Mouse (Mus musculus) forebrain, embryonic 12.5 days (tissue): ENCODE data around the gene Ubqln5. TPM values are rescaled to one million over a fixed set of nuclear protein-coding genes. Genes with fewer than 3 reads are reported as not detected.

Source experiments
- ATAC-seq: fragments of 200-750 bp; cut with Nextera tagmentation; 2 replicates; pipeline ENCODE4 v1.8.0; 2017; ENCODE audit warnings: moderate TSS enrichment; ENCODE audit not compliant: low FRiP score
- H3K27ac ChIP-seq: fragments of 300-500 bp; sonication (generic); 2 replicates; pipeline ENCODE4 v1.5.1; 2016; ENCODE audit warnings: mild to moderate bottlenecking
- H3K27me3 ChIP-seq: fragments of 300-500 bp; sonication (generic); 2 replicates; pipeline ENCODE4 v1.6.1; 2016; ENCODE audit warnings: mild to moderate bottlenecking
- H3K36me3 ChIP-seq: fragments of 300-500 bp; sonication (generic); replicated peaks from 2 replicates; pipeline ENCODE4 v1.6.1; 2016; ENCODE audit warnings: mild to moderate bottlenecking
- H3K4me1 ChIP-seq: fragments of 300-500 bp; sonication (generic); 2 replicates; pipeline ENCODE4 v1.6.1; 2016
- H3K4me2 ChIP-seq: fragments of 300-500 bp; sonication (generic); 2 replicates; pipeline ENCODE4 v1.6.1; 2016; ENCODE audit warnings: mild to moderate bottlenecking, moderate library complexity
- H3K4me3 ChIP-seq: fragments of 300-500 bp; sonication (generic); replicated peaks from 2 replicates; pipeline ENCODE4 v1.5.1; 2016; ENCODE audit warnings: mild to moderate bottlenecking
- H3K9ac ChIP-seq: fragments of 300-500 bp; sonication (generic); 2 replicates; pipeline ENCODE4 v1.6.1; 2016; ENCODE audit warnings: mild to moderate bottlenecking
- H3K9me3 ChIP-seq: fragments of 300-500 bp; sonication (generic); 2 replicates; pipeline ENCODE4 v1.6.1; 2016
- WGBS: fragments of 180-500 bp; shearing (Covaris S2); methylation state at CpG from one replicate; pipeline ENCODE4 v1.1.7; 2016; 5-methylcytosine and 5-hydroxymethylcytosine counted together
- polyA plus RNA-seq: library from polyadenylated mRNA; unstranded; fragments of >200 nt; fragmentation: Nextera tagmentation; extraction: Ambion mirVana; gene quantifications from 2 replicates; pipeline ENCODE4 v1.2.1, GENCODE M21; 2016

Ubqln5 gene
- not detected in 2 replicates for polyA plus RNA-seq

GRCm38 (mm10) chr7:104129726-104130125 is at the start of gene Ubqln5:
Ubqln5 (minus strand) TSS chr7:104129826.
- 92% methylated on average over 5 of the region's 5 CpGs for WGBS
- H3K36me3 ChIP-seq = no peaks in the 10 kb centered on the region
- ATAC-seq = no peak

GRCm38 (mm10) chr7:104179074-104179473 is 49.4 kb upstream of the Ubqln5 start:
- no peak overlapping the region for H3K27ac ChIP-seq
- no peaks in the 10 kb centered on the region for H3K9me3 ChIP-seq
- 79% methylated on average over 1 of the region's 1 CpGs for WGBS
- no peak overlapping the region for H3K4me2 ChIP-seq
- H3K4me3 ChIP-seq = no peak overlapping the region
- no peak for ATAC-seq
- H3K4me1 ChIP-seq = no peaks in the 10 kb centered on the region
- no peak overlapping the region for H3K9ac ChIP-seq
- H3K27me3 ChIP-seq = no peaks in the 10 kb centered on the region
- no peaks in the 10 kb centered on the region for H3K36me3 ChIP-seq

More at GRCm38 (mm10) chr7:104129726-104130125, at the start of gene Ubqln5:
- no peaks in the 10 kb centered on the region for H3K4me1 ChIP-seq
- no peak within 1 kb of the TSS for H3K9ac ChIP-seq
- no peak within 1 kb of the TSS for H3K4me2 ChIP-seq
- H3K27ac ChIP-seq = no peak within 1 kb of the TSS
- H3K9me3 ChIP-seq = no peaks in the 10 kb centered on the region
- no peak within 1 kb of the TSS for H3K4me3 ChIP-seq
- H3K27me3 ChIP-seq = no peaks in the 10 kb centered on the region

GRCm38 (mm10) chr7:104178422-104179054 is 48.9 kb upstream of the Ubqln5 start:
- H3K27ac ChIP-seq = no peak overlapping the region
- H3K9ac ChIP-seq = no peak overlapping the region
- H3K27me3 ChIP-seq = no peaks in the 10 kb centered on the region
- no peaks in the 10 kb centered on the region for H3K36me3 ChIP-seq
- H3K4me2 ChIP-seq = no peak overlapping the region
- H3K4me3 ChIP-seq = no peak overlapping the region
- H3K4me1 ChIP-seq = no peaks in the 10 kb centered on the region
- WGBS = 73% methylated on average over 5 of the region's 5 CpGs
- ATAC-seq = no peak
- no peaks in the 10 kb centered on the region for H3K9me3 ChIP-seq

- Histone ChIP-seq H3K4me2 (no peak overlapping the region), H3K4me1 (no peaks in the 10 kb centered on the region), H3K4me3 (no peak overlapping the region), H3K36me3 (no peaks in the 10 kb centered on the region), H3K27me3 (no peaks in the 10 kb centered on the region), H3K27ac (no peak overlapping the region), H3K9ac (no peak overlapping the region), H3K9me3 (no peaks in the 10 kb centered on the region)
- ATAC-seq = no peak
- WGBS = 27% methylated on average over 1 of the region's 1 CpGs
These were observed 45.5 kb upstream of the Ubqln5 start for GRCm38 (mm10) chr7:104175085-104175484.

- no peaks in the 10 kb centered on the region for H3K9me3 ChIP-seq
- no peak overlapping the region for H3K9ac ChIP-seq
- no peak overlapping the region for H3K4me3 ChIP-seq
- H3K4me2 ChIP-seq = no peak overlapping the region
- H3K27ac ChIP-seq = no peak overlapping the region
- no peak for ATAC-seq
- H3K36me3 ChIP-seq = no peaks in the 10 kb centered on the region
- H3K4me1 ChIP-seq = no peaks in the 10 kb centered on the region
- WGBS = 88% methylated on average over 6 of the region's 6 CpGs
- H3K27me3 ChIP-seq = no peaks in the 10 kb centered on the region
These were observed 40.1 kb upstream of the Ubqln5 start for GRCm38 (mm10) chr7:104169634-104170204.

GRCm38 (mm10) chr7:104167105-104167504 is 37.5 kb upstream of the Ubqln5 start:
- H3K27ac ChIP-seq = no peak overlapping the region
- no peaks in the 10 kb centered on the region for H3K36me3 ChIP-seq
- H3K4me2 ChIP-seq = no peak overlapping the region
- 85% methylated on average over 6 of the region's 6 CpGs for WGBS
- H3K9ac ChIP-seq = no peak overlapping the region
- H3K4me3 ChIP-seq = no peak overlapping the region
- H3K4me1 ChIP-seq = no peaks in the 10 kb centered on the region
- no peaks in the 10 kb centered on the region for H3K9me3 ChIP-seq
- H3K27me3 ChIP-seq = no peaks in the 10 kb centered on the region
- ATAC-seq = no peak

- ATAC-seq = no peak
- 86% methylated on average over 2 of the region's 2 CpGs for WGBS
These were observed 20.8 kb upstream of the Ubqln5 start, which contains the start of gene Ubqlnl for GRCm38 (mm10) chr7:104150456-104150855. Ubqlnl (minus strand) TSS chr7:104150556.

GRCm38 (mm10) chr7:104143179-104143578 is 13.6 kb upstream of the Ubqln5 start, which contains the start of gene Ubqln3:
Ubqln3 (minus strand) TSS chr7:104143279.
- Histone ChIP-seq H3K36me3 (no peaks in the 10 kb centered on the region), H3K4me3 (no peak within 1 kb of the TSS), H3K9me3 (no peaks in the 10 kb centered on the region), H3K9ac (no peak within 1 kb of the TSS), H3K27ac (no peak within 1 kb of the TSS), H3K4me1 (no peaks in the 10 kb centered on the region), H3K27me3 (no peaks in the 10 kb centered on the region), H3K4me2 (no peak within 1 kb of the TSS)
- ATAC-seq = no peak
- WGBS = 75% methylated on average over 3 of the region's 3 CpGs

More at GRCm38 (mm10) chr7:104150456-104150855, 20.8 kb upstream of the Ubqln5 start, which contains the start of gene Ubqlnl:
- no peak within 1 kb of the TSS for H3K27ac ChIP-seq
- no peak within 1 kb of the TSS for H3K4me3 ChIP-seq
- no peaks in the 10 kb centered on the region for H3K9me3 ChIP-seq
- no peaks in the 10 kb centered on the region for H3K27me3 ChIP-seq
- H3K4me2 ChIP-seq = no peak within 1 kb of the TSS
- no peaks in the 10 kb centered on the region for H3K4me1 ChIP-seq
- H3K9ac ChIP-seq = no peak within 1 kb of the TSS
- no peaks in the 10 kb centered on the region for H3K36me3 ChIP-seq

- no peak within 1 kb of the TSS for H3K4me2 ChIP-seq
- H3K9ac ChIP-seq = no peak within 1 kb of the TSS
- 86% methylated on average over 5 of the region's 5 CpGs for WGBS
- no peak within 1 kb of the TSS for H3K27ac ChIP-seq
- H3K4me3 ChIP-seq = no peak within 1 kb of the TSS
- no peaks in the 10 kb centered on the region for H3K4me1 ChIP-seq
- no peaks in the 10 kb centered on the region for H3K27me3 ChIP-seq
- H3K36me3 ChIP-seq = no peaks in the 10 kb centered on the region
- ATAC-seq = no peak
- H3K9me3 ChIP-seq = no peaks in the 10 kb centered on the region
These were observed 7.7 kb upstream of the Ubqln5 start, which contains the start of gene Olfr643 for GRCm38 (mm10) chr7:104137305-104137704. Olfr643 (minus strand) TSS chr7:104137405.

GRCm38 (mm10) chr7:104104757-104104972 is 25.0 kb downstream of the Ubqln5 start, which contains the start of gene Olfr646:
Olfr646 (plus strand) TSS chr7:104104873.
- Histone ChIP-seq H3K4me3 (no peak within 1 kb of the TSS), H3K4me2 (no peak within 1 kb of the TSS), H3K9ac (no peak within 1 kb of the TSS), H3K36me3 (no peaks in the 10 kb centered on the region), H3K27me3 (no peaks in the 10 kb centered on the region), H3K27ac (no peak within 1 kb of the TSS), H3K4me1 (no peaks in the 10 kb centered on the region), H3K9me3 (no peaks in the 10 kb centered on the region)
- no peak for ATAC-seq

GRCm38 (mm10) chr7:104103913-104104756 is 25.5 kb downstream of the Ubqln5 start:
- H3K36me3 ChIP-seq = no peaks in the 10 kb centered on the region
- no peak overlapping the region for H3K9ac ChIP-seq
- no peak for ATAC-seq
- no peaks in the 10 kb centered on the region for H3K9me3 ChIP-seq
- H3K27me3 ChIP-seq = no peaks in the 10 kb centered on the region
- H3K4me3 ChIP-seq = no peak overlapping the region
- 64% methylated on average over 4 of the region's 4 CpGs for WGBS
- no peak overlapping the region for H3K4me2 ChIP-seq
- no peak overlapping the region for H3K27ac ChIP-seq
- no peaks in the 10 kb centered on the region for H3K4me1 ChIP-seq

GRCm38 (mm10) chr7:104085365-104085764 is 44.3 kb downstream of the Ubqln5 start, which contains the start of gene Olfr645:
Olfr645 (minus strand) TSS chr7:104085465.
- Histone ChIP-seq H3K9me3 (no peaks in the 10 kb centered on the region), H3K4me2 (no peak within 1 kb of the TSS), H3K36me3 (no peaks in the 10 kb centered on the region), H3K9ac (no peak within 1 kb of the TSS), H3K27ac (no peak within 1 kb of the TSS), H3K27me3 (no peaks in the 10 kb centered on the region), H3K4me1 (no peaks in the 10 kb centered on the region), H3K4me3 (no peak within 1 kb of the TSS)
- 83% methylated on average over 1 of the region's 1 CpGs for WGBS
- ATAC-seq = no peak
